Comparison of ENCODE assay signal across 8 mouse cellular contexts in genomic region chr4:154927899-154928337, GRCm38 (mm10). TPM values are rescaled to one million over a fixed set of nuclear protein-coding genes. Genes with fewer than 3 reads are reported as not detected.
DNase-seq lines count a peak whose midpoint lies in the region; ATAC-seq and TF ChIP-seq lines count a peak whose summit lies in the region.

No protein-coding gene starts in this region.

- H3K27me3 ChIP-seq in heart, embryonic 16.5 days (ENCODE audit: control insufficient read depth, insufficient read depth, low read length) = no peaks in the 10 kb centered on the region
- H3K27me3 ChIP-seq in limb, embryonic 12.5 days = no peaks in the 10 kb centered on the region
- H3K27me3 ChIP-seq in myocyte (ENCODE audit: control insufficient read depth, insufficient read depth, insufficient read length) = peaks cover 13% of the 10 kb centered on the region

- H3ac ChIP-seq in myocyte (ENCODE audit: control insufficient read depth, insufficient read length) = no peak overlapping the region

- no peaks in the 10 kb centered on the region for H3K36me3 ChIP-seq in heart, embryonic 16.5 days (ENCODE audit: control insufficient read depth, insufficient read depth)
- no peaks in the 10 kb centered on the region for H3K36me3 ChIP-seq in limb, embryonic 12.5 days
- no peaks in the 10 kb centered on the region for H3K36me3 ChIP-seq in myocyte (ENCODE audit: control insufficient read depth, insufficient read depth)

- no peak for TF ChIP-seq POLR2A in myocyte (IDR thresholded peaks at IDR 0.05; ENCODE audit: insufficient read length, low read depth)

- no peaks in the 10 kb centered on the region for H3K79me2 ChIP-seq in myocyte (ENCODE audit: control insufficient read depth, insufficient read depth)

- peak overlapping the region; percentile 81 for H3K4me3 ChIP-seq in brown adipose tissue, adult 24 weeks (ENCODE audit: insufficient read depth, low read depth, low read length)
- peak overlapping the region; percentile 27 for H3K4me3 ChIP-seq in heart, embryonic 16.5 days (ENCODE audit: low read length)
- H3K4me3 ChIP-seq in limb, embryonic 12.5 days (replicated peaks) = no peak overlapping the region
- H3K4me3 ChIP-seq in myocyte = no peak overlapping the region

- peak overlapping the region; percentile 54 for H3K4me2 ChIP-seq in heart, embryonic 16.5 days (ENCODE audit: low read depth, low read length)
- peak overlapping the region; percentile 34 for H3K4me2 ChIP-seq in limb, embryonic 12.5 days
- H3K4me2 ChIP-seq in myocyte (ENCODE audit: low read depth) = peak overlapping the region; percentile 71

- H3K9ac ChIP-seq in heart, embryonic 16.5 days (ENCODE audit: low read length) = peak overlapping the region; percentile 49
- H3K9ac ChIP-seq in limb, embryonic 12.5 days (replicated peaks) = 0 out of 2 replicates have a peak overlapping the region, but pooled peaks have one; percentile 8

- DNase-seq in left cerebral cortex, adult 18-20 months (ENCODE audit: low spot score in 2 of 2) = no peak
- no peak for DNase-seq in right cerebral cortex, postnatal 36 days (ENCODE audit: low spot score in 2 of 2)
- no peak for DNase-seq in ovary, postnatal 10 days (ENCODE audit: low spot score)

- H3K27ac ChIP-seq in brown adipose tissue, adult 24 weeks (replicated peaks; ENCODE audit: low read depth, low read length) = peak overlapping the region; percentile 96
- peak overlapping the region; percentile 52 for H3K27ac ChIP-seq in heart, embryonic 16.5 days (ENCODE audit: low read length)
- peak overlapping the region; percentile 77 for H3K27ac ChIP-seq in limb, embryonic 12.5 days

- peak; percentile 90 for ATAC-seq in CD4-positive, CD25-positive, alpha-beta regulatory T cell, adult 4 months
- ATAC-seq in heart, embryonic 16.5 days (replicated peaks; ENCODE audit: extremely low read depth, insufficient read depth, low FRiP score) = no peak
- ATAC-seq in limb, embryonic 12.5 days (ENCODE audit: insufficient number of reproducible peaks, insufficient read depth, low FRiP score, low TSS enrichment, low read depth) = 0 out of 2 replicates have a peak, but pooled peaks have one; percentile 69

- 30% methylated on average over 5 of the region's 5 CpGs for WGBS in heart, embryonic 16.5 days
- 20% methylated on average over 5 of the region's 5 CpGs for WGBS in limb, embryonic 12.5 days

- H3K9me3 ChIP-seq in heart, embryonic 16.5 days (replicated peaks; ENCODE audit: control insufficient read depth, low read length) = no peaks in the 10 kb centered on the region
- H3K9me3 ChIP-seq in limb, embryonic 12.5 days = no peaks in the 10 kb centered on the region

- peaks cover 11% of the 10 kb centered on the region for H3K4me1 ChIP-seq in brown adipose tissue, adult 24 weeks (ENCODE audit: control insufficient read depth, insufficient read depth, insufficient read length, low read length)
- H3K4me1 ChIP-seq in heart, embryonic 16.5 days (ENCODE audit: control insufficient read depth, insufficient read depth, low read length) = peaks cover 2% of the 10 kb centered on the region
- peaks cover 27% of the 10 kb centered on the region for H3K4me1 ChIP-seq in limb, embryonic 12.5 days (replicated peaks)

TF ChIP-seq in myocyte, 11 proteins besides CTCF, POLR2A, EP300 and RAD21:
- no peak for TF ChIP-seq E2F4 (IDR thresholded peaks at IDR 0.05; ENCODE audit: insufficient read depth)
- TF ChIP-seq MYOD1 (IDR thresholded peaks at IDR 0.05; ENCODE audit: control insufficient read depth in 1 of 3, insufficient read length in 2 of 3, low read depth in 2 of 3) = no peak
- TF ChIP-seq MAX (IDR thresholded peaks at IDR 0.05; ENCODE audit: low read depth) = no peak
- no peak for TF ChIP-seq REST (IDR thresholded peaks at IDR 0.05; ENCODE audit: insufficient read depth, insufficient read length)
- no peak for TF ChIP-seq USF1 (IDR thresholded peaks at IDR 0.05; ENCODE audit: low read depth)
- no peak for TF ChIP-seq SRF (IDR thresholded peaks at IDR 0.05; ENCODE audit: control insufficient read depth, insufficient read length, low read depth)
- no peak for TF ChIP-seq MYOG (IDR thresholded peaks at IDR 0.05; ENCODE audit: control insufficient read depth in 1 of 3, insufficient read depth in 1 of 3, insufficient read length in 2 of 3, low read depth in 2 of 3)
- TF ChIP-seq TCF12 (IDR thresholded peaks at IDR 0.05; ENCODE audit: insufficient read depth, poor library complexity, severe bottlenecking) = no peak
- TF ChIP-seq POLR2AphosphoS2 (IDR thresholded peaks at IDR 0.05; ENCODE audit: insufficient read length, low read depth) = no peak
- TF ChIP-seq TCF3 (IDR thresholded peaks at IDR 0.05; ENCODE audit: insufficient read length, low read depth) = no peak
- TF ChIP-seq CEBPB (IDR thresholded peaks at IDR 0.05; ENCODE audit: insufficient read depth, poor library complexity, severe bottlenecking) = no peak
TF ChIP-seq in myocyte: peak in this region for 0.

RNA-seq across cellular contexts. Expression of gene Tnfrsf14, which starts 0.4 kb away (rescaled TPM):
- 10 to 100 TPM; 12.0 to 22.3 TPM for polyA plus RNA-seq in CD4-positive, CD25-positive, alpha-beta regulatory T cell, adult 4 months (2017; shearing (Covaris generic))
- polyA plus RNA-seq in brown adipose tissue, adult 24 weeks (2012; ENCODE audit: insufficient read depth, insufficient read length, missing spikeins) = 2.1 and 4.6 TPM in 2 replicates
- polyA plus RNA-seq in heart, embryonic 16.5 days (2015; fragmentation: Nextera tagmentation; extraction: Ambion mirVana) = 1.3 and 1.8 TPM in 2 replicates
- polyA plus RNA-seq in limb, embryonic 12.5 days (2016; fragmentation: Nextera tagmentation; extraction: Ambion mirVana) = 1.0 and 1.4 TPM in 2 replicates
- polyA plus RNA-seq in myocyte (2012; fragmentation: generic; extraction: Trizol) = 0.43 TPM
- 1 to 10 TPM; 2.0 to 2.1 TPM for total RNA-seq in left cerebral cortex, adult 18-20 months (2021)

RNA-seq across cellular contexts. Expression of gene Fam213b, which starts 29.0 kb away (rescaled TPM):
- 10 to 100 TPM in 1 of 2 experiments, 1 to 10 TPM in 1; 5.4 to 11.3 TPM for polyA plus RNA-seq in CD4-positive, CD25-positive, alpha-beta regulatory T cell, adult 4 months (2017; shearing (Covaris generic))
- 22.6 and 33.5 TPM in 2 replicates for polyA plus RNA-seq in brown adipose tissue, adult 24 weeks (2012; ENCODE audit: insufficient read depth, insufficient read length, missing spikeins)
- polyA plus RNA-seq in heart, embryonic 16.5 days (2015; fragmentation: Nextera tagmentation; extraction: Ambion mirVana) = 58.9 and 62.9 TPM in 2 replicates
- 42.8 and 43.2 TPM in 2 replicates for polyA plus RNA-seq in limb, embryonic 12.5 days (2016; fragmentation: Nextera tagmentation; extraction: Ambion mirVana)
- polyA plus RNA-seq in myocyte (2012; fragmentation: generic; extraction: Trizol) = 5.7 TPM
- total RNA-seq in left cerebral cortex, adult 18-20 months (2021) = 10 to 100 TPM; 67.7 to 70.2 TPM

RNA-seq across cellular contexts. Expression of gene Hes5, which starts 32.8 kb away (rescaled TPM):
- polyA plus RNA-seq in CD4-positive, CD25-positive, alpha-beta regulatory T cell, adult 4 months (2017; shearing (Covaris generic)) = under 1 TPM in 1 of 2 experiments, not detected in 1; 0.59 TPM
- polyA plus RNA-seq in brown adipose tissue, adult 24 weeks (2012; ENCODE audit: insufficient read depth, insufficient read length, missing spikeins) = not detected in 2 replicates
- polyA plus RNA-seq in heart, embryonic 16.5 days (2015; fragmentation: Nextera tagmentation; extraction: Ambion mirVana) = 0.29 and 0.34 TPM in 2 replicates
- polyA plus RNA-seq in limb, embryonic 12.5 days (2016; fragmentation: Nextera tagmentation; extraction: Ambion mirVana) = 0.54 and 1.1 TPM in 2 replicates
- polyA plus RNA-seq in myocyte (2012; fragmentation: generic; extraction: Trizol) = not detected
- total RNA-seq in left cerebral cortex, adult 18-20 months (2021) = 10 to 100 TPM; 35.7 to 36.1 TPM

RNA-seq across cellular contexts. Expression of gene Pank4, which starts 36.0 kb away (rescaled TPM):
- 10 to 100 TPM; 40.8 to 61.1 TPM for polyA plus RNA-seq in CD4-positive, CD25-positive, alpha-beta regulatory T cell, adult 4 months (2017; shearing (Covaris generic))
- 11.0 and 18.7 TPM in 2 replicates for polyA plus RNA-seq in brown adipose tissue, adult 24 weeks (2012; ENCODE audit: insufficient read depth, insufficient read length, missing spikeins)
- 44.2 and 47.2 TPM in 2 replicates for polyA plus RNA-seq in heart, embryonic 16.5 days (2015; fragmentation: Nextera tagmentation; extraction: Ambion mirVana)
- 56.3 and 60.5 TPM in 2 replicates for polyA plus RNA-seq in limb, embryonic 12.5 days (2016; fragmentation: Nextera tagmentation; extraction: Ambion mirVana)
- 21.0 TPM for polyA plus RNA-seq in myocyte (2012; fragmentation: generic; extraction: Trizol)
- 10 to 100 TPM; 38.3 to 46.8 TPM for total RNA-seq in left cerebral cortex, adult 18-20 months (2021)

RNA-seq across cellular contexts. Expression of gene Mmel1, which starts 58.5 kb away (rescaled TPM):
- not detected for polyA plus RNA-seq in CD4-positive, CD25-positive, alpha-beta regulatory T cell, adult 4 months (2017; shearing (Covaris generic))
- not detected in 2 replicates for polyA plus RNA-seq in brown adipose tissue, adult 24 weeks (2012; ENCODE audit: insufficient read depth, insufficient read length, missing spikeins)
- polyA plus RNA-seq in heart, embryonic 16.5 days (2015; fragmentation: Nextera tagmentation; extraction: Ambion mirVana) = 0.24 and 0.42 TPM in 2 replicates
- 0.11 and 0.19 TPM in 2 replicates for polyA plus RNA-seq in limb, embryonic 12.5 days (2016; fragmentation: Nextera tagmentation; extraction: Ambion mirVana)
- polyA plus RNA-seq in myocyte (2012; fragmentation: generic; extraction: Trizol) = 0.52 TPM
- under 1 TPM; 0.60 to 0.70 TPM for total RNA-seq in left cerebral cortex, adult 18-20 months (2021)

Comparison
In these comparisons a context has a peak if more than half of its experiments do, and no peak if none do; other contexts are left out.
1. H3K4me3 ChIP-seq: peak in brown adipose tissue, adult 24 weeks (single experiment) and heart, embryonic 16.5 days (single experiment); none in limb, embryonic 12.5 days (single experiment) and myocyte (single experiment).
2. Peak in every context shown above with its lines, with median percentiles within 50 percentile points of each other: H3K27ac ChIP-seq and H3K4me2 ChIP-seq.